Mouse (Mus musculus) monocyte, adult 2 months (primary cell): ENCODE measurements around the gene Sec14l5.
"Not testable (repeated sequence)": the region's sequence is repeated elsewhere in the genome, so short reads cannot be mapped to it uniquely, and the experiment has no call there.

Experiments used
- DNase-seq, 2 experiments: peaks; one replicate each; pipeline ENCODE4 v3.0.0; 2022; ENCODE audit warnings: low spot score in 2 of 2, low read depth in 1 of 2

The Sec14l5 gene

GRCm38 (mm10) chr16:5214126-5214525 lies 67.2 kb downstream of the Sec14l5 start:
- DNase-seq, result no peak

- no peak for DNase-seq
Measured at GRCm38 (mm10) chr16:5216686-5217085, 69.8 kb downstream of the Sec14l5 start.

GRCm38 (mm10) chr16:5217341-5218133 lies 70.6 kb downstream of the Sec14l5 start:
- DNase-seq, result no peak

- DNase-seq, result no peak
Measured at GRCm38 (mm10) chr16:5221403-5221802, 74.5 kb downstream of the Sec14l5 start.

GRCm38 (mm10) chr16:5222140-5222539 lies 75.2 kb downstream of the Sec14l5 start, which contains the start of gene AU021092:
Gene AU021092, minus strand, starts transcription at chr16:5222299.
- DNase-seq, result no peak

GRCm38 (mm10) chr16:5226534-5226933 lies 79.6 kb downstream of the Sec14l5 start:
- DNase-seq, result not testable (repeated sequence)

GRCm38 (mm10) chr16:5227501-5227900 lies 80.6 kb downstream of the Sec14l5 start:
- DNase-seq, result not testable (repeated sequence)

- DNase-seq, result not testable (repeated sequence)
Measured at GRCm38 (mm10) chr16:5228103-5228502, 81.2 kb downstream of the Sec14l5 start.

- no peak for DNase-seq
Measured at GRCm38 (mm10) chr16:5232982-5233381, 86.1 kb downstream of the Sec14l5 start.

- DNase-seq, result peak; percentile 77 to 85
Measured at GRCm38 (mm10) chr16:5233418-5234313, 86.8 kb downstream of the Sec14l5 start, which contains the start of gene Alg1. Gene Alg1, plus strand, starts transcription at chr16:5233621.
